Mouse (Mus musculus) heart, postnatal 10 days (tissue): Measurements from ENCODE around the gene Mtx2. TPM values are rescaled to one million over a fixed set of nuclear protein-coding genes. Genes with fewer than 3 reads are reported as not detected.
A peak's percentile ranks its signal among the peaks of the same experiment; 100 is the strongest.

Source experiments
- DNase-seq, 2 experiments: peaks; one replicate each; pipeline ENCODE4 v3.0.0; 2021
- intact Hi-C: fragments of 180-260 bp; cut with DNase I; formaldehyde crosslinking; loops from one replicate; pipeline ENCODE4 v1.15.1; 2025
- total RNA-seq, 2 experiments: library from RNA; stranded (reverse); gene quantifications; 2 replicates each; pipeline ENCODE4 v1.2.3; 2021

The Mtx2 gene
- total RNA-seq, 2 experiments from 2014 or later = 137 to 142 TPM

DNA sequence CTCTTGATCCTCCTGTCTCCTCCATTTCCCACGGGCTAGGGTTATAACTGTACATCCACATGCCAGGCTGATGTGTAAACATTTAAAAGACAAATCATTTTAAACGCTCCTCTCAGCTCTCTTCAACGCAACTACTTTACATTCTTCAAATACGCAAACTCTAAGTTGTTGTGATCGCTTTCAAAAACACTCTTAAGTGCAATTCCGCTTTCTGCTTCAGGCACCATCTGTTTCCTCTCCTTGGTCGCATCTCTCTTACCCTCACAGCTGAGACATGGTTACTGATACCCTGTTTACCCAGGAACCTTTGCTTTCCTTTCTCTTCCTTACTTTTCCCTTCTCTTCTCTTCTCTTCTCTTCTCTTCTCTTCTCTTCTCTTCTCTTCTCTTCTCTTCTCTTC is 86.4 kb downstream of the Mtx2 start:
- no peak for DNase-seq
- intact Hi-C loops = no loop called here

DNA sequence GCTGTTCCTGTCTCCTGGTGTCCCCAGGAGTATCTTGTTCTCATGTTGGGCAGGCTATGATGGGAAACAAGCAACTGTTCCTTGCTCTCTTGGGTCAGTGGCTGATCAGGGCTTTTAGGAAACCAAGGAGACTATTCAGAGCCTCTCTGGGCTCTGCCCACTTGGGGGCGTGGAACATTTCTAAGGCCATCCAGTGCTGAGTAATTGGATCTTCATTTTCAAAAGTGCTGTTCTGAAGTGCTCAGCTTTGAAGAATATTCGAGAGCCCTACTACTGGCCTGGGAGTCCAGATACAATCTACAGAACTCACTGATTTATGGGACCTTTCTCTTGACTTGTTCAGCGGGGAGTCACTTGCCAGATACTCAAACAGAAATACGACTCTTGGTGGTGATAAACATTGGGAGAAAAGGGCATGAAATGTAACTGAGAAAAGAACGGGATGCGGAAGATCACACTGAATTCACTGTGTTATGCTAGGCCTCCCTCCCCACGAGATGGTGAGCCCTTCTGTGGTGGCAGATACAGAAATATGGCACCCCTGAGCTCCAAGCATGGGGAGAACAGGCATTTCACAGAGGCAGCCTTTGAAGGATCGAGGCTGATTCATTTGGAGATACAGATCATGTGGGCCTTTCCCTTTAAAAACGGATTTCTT is 92.4 kb downstream of the Mtx2 start:
- DNase-seq = no peak
- intact Hi-C loops = no loop called here

DNA sequence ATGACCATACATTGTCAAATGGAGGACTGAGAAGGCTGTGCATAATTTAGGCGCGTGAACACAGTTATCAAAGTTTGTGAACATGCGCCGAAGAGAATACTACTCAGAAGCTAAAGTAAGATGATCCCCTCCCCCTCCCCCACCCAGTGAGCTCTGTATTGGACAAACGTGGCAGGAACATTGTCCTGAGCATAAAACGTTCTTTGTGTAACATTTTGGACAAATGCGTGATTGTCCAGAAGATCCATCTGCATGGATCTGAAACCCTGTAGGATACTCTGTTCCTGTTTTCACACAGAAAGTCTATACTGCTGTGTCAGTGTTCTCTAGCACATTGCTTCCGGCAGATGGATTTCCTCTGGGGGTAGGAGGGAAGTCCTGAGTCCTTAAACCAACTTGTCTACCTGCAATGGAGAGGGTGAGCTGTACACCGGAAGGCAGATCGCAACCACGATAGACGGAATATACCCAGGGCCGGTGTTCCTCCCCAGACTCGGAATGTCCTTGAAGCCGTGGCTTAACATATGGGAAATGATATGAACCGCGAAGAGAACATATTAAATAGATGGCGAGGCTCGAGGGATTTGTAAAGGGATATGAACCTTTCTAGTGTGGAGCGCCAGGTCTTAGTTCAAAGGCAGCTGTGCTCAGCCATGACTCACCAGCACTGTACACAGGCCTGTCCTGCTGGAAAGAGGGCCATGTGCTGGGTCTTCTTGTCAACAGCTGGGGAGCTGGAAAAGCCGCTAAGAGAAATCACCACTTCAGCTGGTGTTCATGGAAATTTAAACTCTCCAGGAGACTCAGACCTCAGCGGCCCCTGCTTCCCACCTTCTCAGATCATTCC is 100.6 kb downstream of the Mtx2 start:
- DNase-seq = peak; percentile 32 to 35
- intact Hi-C loops = no loop called here

Other genes with a start within 250 kb of the Mtx2 start
- gene Lnpk, start 246.4 kb upstream of the Mtx2 start, total RNA-seq = 10 to 100 TPM; 18.7 to 21.4 TPM
- not detected for gene Evx2, start 166.2 kb upstream of the Mtx2 start, total RNA-seq
- gene Hoxd13, start 157.5 kb upstream of the Mtx2 start, total RNA-seq = not detected
- gene Hoxd12, start 150.8 kb upstream of the Mtx2 start, total RNA-seq = not detected
- gene Hoxd11, start 146.2 kb upstream of the Mtx2 start, total RNA-seq = not detected
- not detected for gene Hoxd10, start 133.9 kb upstream of the Mtx2 start, total RNA-seq
- under 1 TPM; 0.19 to 0.22 TPM for gene Hoxd9, start 128.1 kb upstream of the Mtx2 start, total RNA-seq
- 1 to 10 TPM; 1.9 to 2.5 TPM for gene Hoxd8, start 121.2 kb upstream of the Mtx2 start, total RNA-seq
- gene Hoxd3, start 113.9 kb upstream of the Mtx2 start, total RNA-seq = not detected
- under 1 TPM; 0.55 to 0.57 TPM for gene Hoxd4, start 113.9 kb upstream of the Mtx2 start, total RNA-seq
- not detected for gene Gm28230, start 99.1 kb upstream of the Mtx2 start, total RNA-seq
- not detected for gene Hoxd1, start 62.8 kb upstream of the Mtx2 start, total RNA-seq